Mouse (Mus musculus): Measurements from ENCODE around the gene Coro1b.

GRCm38 (mm10) chr19:4126759-4127495 lies 21.5 kb upstream of the Coro1b start:
- TF ChIP-seq CTCF (IDR thresholded peaks at IDR 0.05) (no peak), POLR2A (IDR thresholded peaks at IDR 0.05; ENCODE audit: insufficient read depth, low read depth, low read length) (no peak)

Measured in heart, adult 2 months (tissue).